ENCODE assay signal across 9 mouse cellular contexts in genomic region chr2:35259338-35260080, GRCm38 (mm10). TPM values are rescaled to one million over a fixed set of nuclear protein-coding genes. Genes with fewer than 3 reads are reported as not detected.
DNase-seq lines count a peak whose midpoint lies in the region; ATAC-seq and TF ChIP-seq lines count a peak whose summit lies in the region.
"Had no signal": no experiment of that assay in that cellular context is flagged by ENCODE, and none has a peak within 500 bp of the region (broad histone marks: within the 10 kb centered on the region; RNA-seq: fewer than 3 reads in every experiment).

No protein-coding gene starts in this region.

- H3K36me3 ChIP-seq in embryonic facial prominence, embryonic 15.5 days = no peaks in the 10 kb centered on the region
- peaks cover 40% of the 10 kb centered on the region for H3K36me3 ChIP-seq in megakaryocyte, embryonic 14.5 days (replicated peaks; ENCODE audit: low read length)
- H3K36me3 ChIP-seq in midbrain, embryonic 10.5 days = no peaks in the 10 kb centered on the region

- peak overlapping the region; percentile 34 for H3K4me2 ChIP-seq in embryonic facial prominence, embryonic 15.5 days (replicated peaks)

- H3K4me1 ChIP-seq in embryonic facial prominence, embryonic 15.5 days = peaks cover 80% of the 10 kb centered on the region
- peaks cover 97% of the 10 kb centered on the region for H3K4me1 ChIP-seq in megakaryocyte, embryonic 14.5 days
- peaks cover 28% of the 10 kb centered on the region for H3K4me1 ChIP-seq in midbrain, embryonic 10.5 days

- H3K27me3 ChIP-seq in embryonic facial prominence, embryonic 15.5 days = no peaks in the 10 kb centered on the region
- no peaks in the 10 kb centered on the region for H3K27me3 ChIP-seq in megakaryocyte, embryonic 14.5 days (replicated peaks)
- peaks cover 52% of the 10 kb centered on the region for H3K27me3 ChIP-seq in midbrain, embryonic 10.5 days (ENCODE audit: low read depth, poor library complexity, severe bottlenecking)

- no peak overlapping the region for H3K9ac ChIP-seq in embryonic facial prominence, embryonic 15.5 days

- TF ChIP-seq CTCF in layer of hippocampus, adult 2 months (conservative IDR thresholded peaks at IDR 0.05) = no peak

- H3K4me3 ChIP-seq in embryonic facial prominence, embryonic 15.5 days (replicated peaks) = peak overlapping the region; percentile 1; the same call in 1 of the 2 replicates
- H3K4me3 ChIP-seq in megakaryocyte, embryonic 14.5 days (replicated peaks) = peak overlapping the region; percentile 89
- H3K4me3 ChIP-seq in midbrain, embryonic 10.5 days = no peak overlapping the region
- no peak overlapping the region for H3K4me3 ChIP-seq in layer of hippocampus, adult 2 months

- ATAC-seq in embryonic facial prominence, embryonic 15.5 days (ENCODE audit: insufficient number of reproducible peaks, low FRiP score, low TSS enrichment, low read depth) = peak; percentile 45
- ATAC-seq: forebrain, embryonic 14.5 days had no signal

- peak overlapping the region; percentile 86 for H3K27ac ChIP-seq in embryonic facial prominence, embryonic 15.5 days (replicated peaks)
- H3K27ac ChIP-seq in midbrain, embryonic 10.5 days (replicated peaks) = no peak overlapping the region
- no peak overlapping the region for H3K27ac ChIP-seq in layer of hippocampus, adult 2 months

- WGBS in embryonic facial prominence, embryonic 15.5 days = 11% methylated on average over 13 of the region's 13 CpGs
- WGBS in midbrain, embryonic 10.5 days = 59% methylated on average over 13 of the region's 13 CpGs

- DNase-seq in gastrocnemius, postnatal 25 days = peak; percentile 9
- no peak for DNase-seq in gastrocnemius, postnatal 4 days (ENCODE audit: low spot score in 2 of 2)
- peak; percentile 53 to 63 for DNase-seq in B cell, adult 2 months
- no peak for DNase-seq in midbrain, embryonic 10.5 days (ENCODE audit: low spot score)
- DNase-seq in layer of hippocampus, adult 2 months (ENCODE audit: low spot score in 2 of 2) = no peak
- DNase-seq in right cerebral cortex, postnatal 10 days (ENCODE audit: low spot score in 2 of 2) = no peak

- H3K9me3 ChIP-seq in embryonic facial prominence, embryonic 15.5 days (replicated peaks) = no peaks in the 10 kb centered on the region
- H3K9me3 ChIP-seq in megakaryocyte, embryonic 14.5 days = no peaks in the 10 kb centered on the region
- no peaks in the 10 kb centered on the region for H3K9me3 ChIP-seq in midbrain, embryonic 10.5 days (replicated peaks)

RNA-seq across cellular contexts. Expression of gene Gsn, which starts 3.3 kb away (rescaled TPM):
- total RNA-seq in gastrocnemius, postnatal 25 days (2021) = 100 to 1,000 TPM; 345 to 440 TPM
- 100 to 1,000 TPM; 259 to 284 TPM for total RNA-seq in gastrocnemius, postnatal 4 days (2021)
- polyA plus RNA-seq in embryonic facial prominence, embryonic 15.5 days (2015; fragmentation: Nextera tagmentation; extraction: Ambion mirVana) = 327 and 340 TPM in 2 replicates
- 240 and 422 TPM in 2 replicates for polyA plus RNA-seq in megakaryocyte, embryonic 14.5 days (2012; ENCODE audit: insufficient read depth, low replicate concordance)
- polyA plus RNA-seq in midbrain, embryonic 10.5 days (2016; fragmentation: Nextera tagmentation; extraction: Ambion mirVana) = 13.7 and 23.4 TPM in 2 replicates
- total RNA-seq in layer of hippocampus, adult 2 months (2021) = 10 to 100 TPM; 46.5 to 49.1 TPM

RNA-seq across cellular contexts. Expression of gene Rab14, which starts 58.6 kb away (rescaled TPM):
- total RNA-seq in gastrocnemius, postnatal 25 days (2021) = 10 to 100 TPM; 79.3 to 81.6 TPM
- total RNA-seq in gastrocnemius, postnatal 4 days (2021) = 100 to 1,000 TPM; 119 to 130 TPM
- polyA plus RNA-seq in embryonic facial prominence, embryonic 15.5 days (2015; fragmentation: Nextera tagmentation; extraction: Ambion mirVana) = 337 and 352 TPM in 2 replicates
- polyA plus RNA-seq in megakaryocyte, embryonic 14.5 days (2012; ENCODE audit: insufficient read depth, low replicate concordance) = 1,333 and 3,452 TPM in 2 replicates
- polyA plus RNA-seq in midbrain, embryonic 10.5 days (2016; fragmentation: Nextera tagmentation; extraction: Ambion mirVana) = 272 and 294 TPM in 2 replicates
- 100 to 1,000 TPM; 234 to 238 TPM for total RNA-seq in layer of hippocampus, adult 2 months (2021)

Comparison
In these comparisons a context has a peak if more than half of its experiments do, and no peak if none do; other contexts are left out.
1. DNase-seq: peak in gastrocnemius, postnatal 25 days (single experiment) and B cell, adult 2 months (2 of 2); none in gastrocnemius, postnatal 4 days (0 of 2), midbrain, embryonic 10.5 days (single experiment), layer of hippocampus, adult 2 months (0 of 2) and right cerebral cortex, postnatal 10 days (0 of 2).
2. H3K4me3 ChIP-seq: peak in embryonic facial prominence, embryonic 15.5 days (single experiment) and megakaryocyte, embryonic 14.5 days (single experiment); none in midbrain, embryonic 10.5 days (single experiment) and layer of hippocampus, adult 2 months (single experiment).
3. RNA of gene Gsn, which starts 3.3 kb away (total RNA-seq): 345 to 440 TPM in gastrocnemius, postnatal 25 days and 259 to 284 TPM in gastrocnemius, postnatal 4 days; 46.5 to 49.1 TPM in layer of hippocampus, adult 2 months; every median in the first group is over 4 times any median in the second.